17 mouse cellular contexts compared by ENCODE assay signal in genomic region chr14:31957211-31957638, GRCm38 (mm10).
DNase-seq lines count a peak whose midpoint lies in the region; ATAC-seq and TF ChIP-seq lines count a peak whose summit lies in the region.
"Had no signal": no experiment of that assay in that cellular context is flagged by ENCODE, and none has a peak within 500 bp of the region (broad histone marks: within the 10 kb centered on the region; RNA-seq: fewer than 3 reads in every experiment).

No protein-coding gene starts in this region.

- no peak overlapping the region for H3K4me2 ChIP-seq in heart, embryonic 11.5 days
- H3K4me2 ChIP-seq: hindbrain, embryonic 12.5 days; intestine, embryonic 15.5 days; limb, embryonic 13.5 days; neural tube, embryonic 15.5 days had no signal

- DNase-seq in heart, adult 18-20 months = peak; percentile 74 to 88
- DNase-seq in lung, adult 18-20 months = peak; percentile 32 to 54
- no peak for DNase-seq in lung, adult 2 months
- DNase-seq in adrenal gland, postnatal 14 days = peak; percentile 32
- peak; percentile 59 for DNase-seq in heart, postnatal 25 days (ENCODE audit: low spot score)
- DNase-seq in spleen, adult 18-20 months = no peak
- DNase-seq in cerebellum, postnatal 25 days = no peak
- DNase-seq: cerebellum, adult 11-12 months; liver, postnatal 0 days; thymus, postnatal 25 days had no signal

- no peaks in the 10 kb centered on the region for H3K36me3 ChIP-seq in heart, embryonic 11.5 days (ENCODE audit: control insufficient read depth, insufficient read depth, low read length)
- H3K36me3 ChIP-seq: forebrain, embryonic 10.5 days; G1E; hindbrain, embryonic 12.5 days; intestine, embryonic 15.5 days; limb, embryonic 13.5 days; neural tube, embryonic 15.5 days had no signal

- TF ChIP-seq POLR2A in lung, adult 2 months (IDR thresholded peaks at IDR 0.05; ENCODE audit: borderline replicate concordance, extremely low read depth, low read depth, low read length) = no peak

- ATAC-seq in heart, embryonic 11.5 days (replicated peaks; ENCODE audit: insufficient number of reproducible peaks, low FRiP score, low TSS enrichment) = no peak
- ATAC-seq: intestine, embryonic 15.5 days; liver, postnatal 0 days had no signal

- WGBS in heart, embryonic 11.5 days (ENCODE audit: insufficient replicate concordance) = 80% methylated on average over 10 of the region's 10 CpGs
- 63% methylated on average over 10 of the region's 10 CpGs for WGBS in lung, adult 2 months

- H3K9me3 ChIP-seq in heart, embryonic 11.5 days (replicated peaks; ENCODE audit: control insufficient read depth, low read length) = no peaks in the 10 kb centered on the region
- H3K9me3 ChIP-seq: forebrain, embryonic 10.5 days; G1E; hindbrain, embryonic 12.5 days; intestine, embryonic 15.5 days; limb, embryonic 13.5 days; neural tube, embryonic 15.5 days had no signal

- H3K27me3 ChIP-seq in heart, embryonic 11.5 days (ENCODE audit: control insufficient read depth, insufficient read depth, low read length) = no peaks in the 10 kb centered on the region
- H3K27me3 ChIP-seq: hindbrain, embryonic 12.5 days; intestine, embryonic 15.5 days; limb, embryonic 13.5 days; neural tube, embryonic 15.5 days had no signal

- H3K27ac ChIP-seq in heart, embryonic 11.5 days (ENCODE audit: low read depth, low read length) = no peak overlapping the region
- H3K27ac ChIP-seq: forebrain, embryonic 10.5 days; hindbrain, embryonic 12.5 days; intestine, embryonic 15.5 days; limb, embryonic 13.5 days; neural tube, embryonic 15.5 days had no signal

- no peak for TF ChIP-seq CTCF in lung, adult 2 months (IDR thresholded peaks at IDR 0.05; ENCODE audit: insufficient read depth, low read length)

- no peaks in the 10 kb centered on the region for H3K4me1 ChIP-seq in heart, embryonic 11.5 days (ENCODE audit: control insufficient read depth, insufficient read depth, low read length)
- peaks cover 7% of the 10 kb centered on the region; the same call in 1 of the 2 replicates for H3K4me1 ChIP-seq in lung, adult 2 months (ENCODE audit: control insufficient read depth, insufficient read depth, low read length)
- H3K4me1 ChIP-seq: forebrain, embryonic 10.5 days; hindbrain, embryonic 12.5 days; intestine, embryonic 15.5 days; limb, embryonic 13.5 days; neural tube, embryonic 15.5 days had no signal

- H3K9ac ChIP-seq in heart, embryonic 11.5 days (ENCODE audit: low read depth, low read length) = no peak overlapping the region
- H3K9ac ChIP-seq: intestine, embryonic 15.5 days; limb, embryonic 13.5 days; liver, postnatal 0 days; neural tube, embryonic 15.5 days had no signal

- no peak overlapping the region for H3K4me3 ChIP-seq in heart, embryonic 11.5 days (ENCODE audit: low read depth, low read length)
- H3K4me3 ChIP-seq in lung, adult 2 months (replicated peaks; ENCODE audit: extremely low read depth, low read depth, low read length) = no peak overlapping the region
- H3K4me3 ChIP-seq: forebrain, embryonic 10.5 days; hindbrain, embryonic 12.5 days; intestine, embryonic 15.5 days; limb, embryonic 13.5 days; neural tube, embryonic 15.5 days had no signal

- intact Hi-C loops in heart, postnatal 25 days (cut with DNase I) = no loop called here

Comparison
In these comparisons a context has a peak if more than half of its experiments do, and no peak if none do; other contexts are left out.
1. DNase-seq: peak in heart, adult 18-20 months (2 of 2), lung, adult 18-20 months (2 of 2), adrenal gland, postnatal 14 days (single experiment) and heart, postnatal 25 days (single experiment); none in lung, adult 2 months (single experiment), spleen, adult 18-20 months (0 of 2) and cerebellum, postnatal 25 days (0 of 2).